Mouse (Mus musculus): Measurements from ENCODE around the gene Ttll9. TPM values are rescaled to one million over a fixed set of nuclear protein-coding genes. Genes with fewer than 3 reads are reported as not detected.

Gene Ttll9
- polyA plus RNA-seq (2015; fragmentation: Nextera tagmentation; extraction: Ambion mirVana): 4.3 and 4.9 TPM in 2 replicates

DNA sequence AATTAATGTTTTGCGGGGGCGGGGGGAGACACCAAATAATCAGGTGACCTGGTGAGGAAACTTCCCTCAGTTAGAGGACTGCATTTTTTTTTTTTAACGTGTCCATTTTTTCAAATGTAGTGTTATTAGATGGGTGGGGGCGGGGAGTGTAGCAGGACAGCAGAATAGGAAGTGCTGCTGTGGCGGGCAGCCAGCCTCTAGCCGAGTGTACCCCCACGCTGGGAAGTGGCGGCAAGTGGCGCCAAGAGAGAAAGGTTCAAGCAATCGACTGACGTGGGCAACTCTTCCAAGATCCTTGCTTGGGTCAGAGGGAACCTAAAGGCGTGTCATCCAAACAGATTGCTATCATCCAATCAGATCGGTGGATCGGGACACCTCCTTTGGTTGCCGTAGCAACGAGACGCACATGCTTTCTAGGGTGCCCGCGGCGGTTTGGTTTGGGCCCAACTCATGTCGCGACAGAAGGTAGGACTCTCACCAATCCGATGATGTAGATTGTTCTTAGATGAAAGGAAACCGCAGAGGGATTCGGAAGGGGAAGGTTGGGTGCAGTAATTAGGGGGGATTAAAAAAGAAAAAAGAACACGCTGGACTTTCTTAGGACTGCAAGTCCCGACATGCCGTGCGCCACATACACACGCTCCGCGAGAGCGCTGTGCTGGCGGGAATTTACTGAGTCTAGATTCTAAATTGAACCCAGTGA, at the start of gene Ttll9:
Gene Ttll9, plus strand, starts transcription at position 395 of the 703 bp plus-strand sequence.
- no peak within 1 kb of the TSS for H3K27ac ChIP-seq (replicated peaks)
- 2% methylated on average over 34 of the region's 34 CpGs for WGBS
- peak; percentile 95 for ATAC-seq (ENCODE audit: low read depth)
- peak within 1 kb of the TSS; percentile 66 for H3K9ac ChIP-seq
- H3K4me3 ChIP-seq: peak within 1 kb of the TSS; percentile 47
- H3K36me3 ChIP-seq: no peaks in the 10 kb centered on the region
- H3K4me2 ChIP-seq: peak within 1 kb of the TSS; percentile 62
- no peaks in the 10 kb centered on the region; the same call in 1 of the 2 replicates for H3K4me1 ChIP-seq (replicated peaks)
- peaks cover 5% of the 10 kb centered on the region; the same call in 1 of the 2 replicates for H3K27me3 ChIP-seq
- H3K9me3 ChIP-seq: no peaks in the 10 kb centered on the region

DNA sequence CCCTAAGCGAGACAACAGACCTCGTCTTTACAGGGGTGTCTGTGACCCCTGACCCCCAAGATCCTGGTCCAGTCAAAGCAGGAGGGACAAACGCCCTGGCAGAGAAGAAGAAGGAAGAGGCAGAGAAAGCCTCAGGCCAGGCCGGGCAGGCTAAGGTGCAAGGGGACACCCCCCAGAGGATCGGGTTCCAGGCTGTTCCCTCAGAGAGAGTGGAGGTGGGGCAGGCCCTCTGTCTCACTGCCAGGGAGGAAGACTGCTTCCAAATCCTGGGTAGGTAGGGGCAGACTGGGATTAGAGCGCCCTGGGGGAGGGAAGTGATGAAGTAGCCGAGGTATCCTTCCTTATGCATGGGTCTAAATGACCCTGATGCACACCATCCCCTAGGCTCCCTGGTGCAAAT, 48.8 kb upstream of the Ttll9 start:
- H3K4me2 ChIP-seq: no peak overlapping the region
- H3K27me3 ChIP-seq: peaks cover 53% of the 10 kb centered on the region
- no peak for ATAC-seq (ENCODE audit: low read depth)
- 44% methylated on average over 7 of the region's 7 CpGs for WGBS
- no peaks in the 10 kb centered on the region for H3K36me3 ChIP-seq
- H3K4me3 ChIP-seq: no peak overlapping the region
- no peak overlapping the region for H3K9ac ChIP-seq
- H3K27ac ChIP-seq (replicated peaks): no peak overlapping the region
- peaks cover 13% of the 10 kb centered on the region for H3K4me1 ChIP-seq (replicated peaks)
- no peaks in the 10 kb centered on the region for H3K9me3 ChIP-seq

DNA sequence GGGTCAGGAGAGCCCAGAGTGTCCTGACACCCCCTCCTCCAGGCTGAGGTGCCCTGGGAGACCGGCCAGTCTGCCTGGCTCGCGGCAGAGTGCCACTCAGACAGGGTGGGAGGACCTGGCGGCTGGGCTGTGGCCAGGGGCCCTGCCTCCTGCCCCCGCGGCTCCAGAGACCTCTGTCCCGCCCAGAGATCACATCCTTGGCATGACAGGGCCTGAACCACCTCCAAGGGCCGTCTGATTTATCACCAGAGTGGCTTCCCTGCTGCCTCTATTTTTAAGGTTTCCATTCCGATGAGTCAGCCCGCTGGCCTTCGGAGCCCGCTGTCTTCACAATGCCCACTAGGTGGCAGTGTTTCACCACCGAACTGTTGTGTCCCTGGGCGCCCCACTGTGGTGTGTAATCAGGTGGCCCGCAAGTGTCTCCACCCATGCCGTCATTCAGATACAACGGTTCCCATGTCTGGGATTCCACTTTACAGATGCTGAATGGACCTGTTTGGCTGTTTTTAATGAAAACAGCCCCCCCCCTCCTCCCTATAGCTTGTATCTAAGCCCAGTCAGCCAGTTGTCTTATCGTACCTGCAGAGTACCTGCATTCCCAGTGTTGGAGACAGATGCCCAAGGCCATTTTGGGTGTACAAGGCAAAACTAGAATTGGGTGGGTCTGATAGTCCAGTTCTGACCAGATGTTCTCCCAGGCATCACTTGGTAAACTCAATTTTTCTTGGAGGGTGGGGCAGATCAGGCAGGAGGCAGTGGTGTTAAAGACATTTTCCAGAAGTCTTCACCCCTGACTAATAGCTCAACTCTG, 47.8 kb upstream of the Ttll9 start:
- peak overlapping the region; percentile 24 for H3K4me3 ChIP-seq
- H3K4me1 ChIP-seq (replicated peaks): peaks cover 13% of the 10 kb centered on the region
- peak; percentile 75 for ATAC-seq (ENCODE audit: low read depth)
- H3K36me3 ChIP-seq: no peaks in the 10 kb centered on the region
- peaks cover 53% of the 10 kb centered on the region for H3K27me3 ChIP-seq
- H3K9me3 ChIP-seq: no peaks in the 10 kb centered on the region
- peak overlapping the region; percentile 49 for H3K4me2 ChIP-seq
- no peak overlapping the region for H3K27ac ChIP-seq (replicated peaks)
- peak overlapping the region; percentile 57 for H3K9ac ChIP-seq
- 4% methylated on average over 18 of the region's 18 CpGs for WGBS

DNA sequence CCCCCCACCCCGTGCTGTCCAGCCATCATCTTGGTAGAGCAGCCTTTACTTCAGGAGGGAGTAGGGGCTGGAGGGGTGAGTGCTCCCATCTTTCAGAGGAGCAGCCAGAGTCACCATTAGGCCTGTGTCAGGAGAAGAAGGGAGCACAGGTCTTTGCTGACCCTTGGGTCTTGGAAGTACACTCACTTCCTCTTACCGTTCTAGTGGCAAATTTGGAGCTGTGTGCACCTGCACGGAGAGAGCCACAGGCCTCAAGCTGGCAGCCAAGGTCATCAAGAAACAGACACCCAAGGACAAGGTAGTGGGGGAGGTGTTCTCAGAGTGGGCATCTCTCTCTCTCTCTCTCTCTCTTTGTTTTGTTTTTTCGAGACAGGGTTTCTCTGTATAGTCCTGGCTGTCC, 46.8 kb upstream of the Ttll9 start:
- WGBS: 73% methylated on average over 4 of the region's 4 CpGs
- ATAC-seq (ENCODE audit: low read depth): no peak
- H3K4me2 ChIP-seq: no peak overlapping the region
- peaks cover 13% of the 10 kb centered on the region for H3K4me1 ChIP-seq (replicated peaks)
- H3K9me3 ChIP-seq: no peaks in the 10 kb centered on the region
- no peak overlapping the region for H3K9ac ChIP-seq
- peaks cover 45% of the 10 kb centered on the region for H3K27me3 ChIP-seq
- H3K36me3 ChIP-seq: no peaks in the 10 kb centered on the region
- no peak overlapping the region for H3K4me3 ChIP-seq
- H3K27ac ChIP-seq (replicated peaks): no peak overlapping the region

DNA sequence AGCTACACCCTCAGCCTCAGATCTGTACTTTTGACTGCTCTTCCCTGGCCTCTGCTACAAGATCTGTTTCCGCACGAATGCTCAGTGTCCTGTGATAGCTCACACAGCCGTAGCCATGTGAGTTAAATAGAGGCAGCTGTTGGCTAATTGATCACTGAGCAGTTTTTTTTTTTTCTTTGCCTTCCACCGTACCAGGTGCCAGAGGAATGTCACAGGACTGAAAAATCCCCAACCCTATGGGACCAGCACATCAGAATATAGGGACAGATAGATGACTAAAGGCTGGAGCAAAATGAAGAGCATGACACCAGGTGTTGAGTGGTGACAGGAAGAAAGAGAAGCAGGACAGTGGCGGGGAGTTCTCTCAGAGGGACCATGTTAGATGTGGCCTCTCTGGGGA, 46.2 kb upstream of the Ttll9 start:
- H3K9ac ChIP-seq: no peak overlapping the region
- H3K4me2 ChIP-seq: no peak overlapping the region
- H3K9me3 ChIP-seq: no peaks in the 10 kb centered on the region
- no peak overlapping the region for H3K27ac ChIP-seq (replicated peaks)
- H3K4me3 ChIP-seq: no peak overlapping the region
- H3K27me3 ChIP-seq: peaks cover 39% of the 10 kb centered on the region
- ATAC-seq (ENCODE audit: low read depth): no peak
- no peaks in the 10 kb centered on the region for H3K36me3 ChIP-seq
- peaks cover 13% of the 10 kb centered on the region for H3K4me1 ChIP-seq (replicated peaks)
- WGBS: 60% methylated on average over 5 of the region's 5 CpGs

DNA sequence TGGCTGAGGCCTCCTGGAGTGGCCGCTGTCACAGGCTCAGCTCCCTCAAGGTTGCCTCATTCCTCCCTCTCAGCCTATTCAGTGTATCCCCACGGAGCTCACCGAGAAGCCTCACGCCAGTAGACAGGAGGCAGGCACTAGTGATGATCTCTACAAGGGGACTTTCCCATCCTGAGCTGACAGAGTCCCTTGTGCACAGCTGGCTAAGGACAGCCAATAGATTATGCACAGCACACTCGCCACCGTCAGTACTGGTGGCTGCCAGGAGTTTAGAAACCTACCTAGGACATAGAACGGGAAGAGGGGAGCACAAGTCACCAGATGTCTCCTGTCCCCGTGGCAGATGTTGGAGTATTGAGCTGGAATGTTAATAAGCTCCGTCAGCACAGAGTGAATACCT, 44.6 kb upstream of the Ttll9 start:
- H3K27ac ChIP-seq (replicated peaks): no peak overlapping the region
- H3K9me3 ChIP-seq: no peaks in the 10 kb centered on the region
- 63% methylated on average over 9 of the region's 9 CpGs for WGBS
- H3K27me3 ChIP-seq: peaks cover 23% of the 10 kb centered on the region
- no peaks in the 10 kb centered on the region for H3K36me3 ChIP-seq
- H3K4me1 ChIP-seq (replicated peaks): peaks cover 17% of the 10 kb centered on the region
- no peak overlapping the region for H3K4me2 ChIP-seq
- ATAC-seq (ENCODE audit: low read depth): no peak
- H3K4me3 ChIP-seq: no peak overlapping the region
- H3K9ac ChIP-seq: no peak overlapping the region

DNA sequence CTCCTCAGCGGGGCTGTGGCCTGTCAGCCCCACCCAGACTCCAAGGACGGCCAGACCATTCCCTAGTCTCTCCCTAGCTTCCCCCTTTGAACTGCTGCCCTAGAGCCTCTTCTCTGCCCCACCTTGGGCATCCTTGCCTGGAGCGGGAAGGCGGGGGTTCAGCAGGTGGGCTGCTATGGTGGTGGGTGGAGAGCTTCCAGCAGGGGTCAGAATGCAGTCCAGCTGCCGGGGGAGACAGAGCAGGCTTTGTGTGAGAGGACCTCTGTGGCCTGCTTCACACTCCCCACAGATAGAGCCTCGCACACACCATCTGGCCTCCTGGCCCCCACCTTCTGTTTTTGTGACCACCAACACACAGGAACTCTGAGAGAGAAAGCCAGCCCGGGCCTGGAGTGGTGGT, 39.9 kb upstream of the Ttll9 start:
- peaks cover 15% of the 10 kb centered on the region for H3K4me1 ChIP-seq (replicated peaks)
- no peak overlapping the region for H3K27ac ChIP-seq (replicated peaks)
- peaks cover 4% of the 10 kb centered on the region; the same call in 1 of the 2 replicates for H3K27me3 ChIP-seq
- H3K9me3 ChIP-seq: no peaks in the 10 kb centered on the region
- no peak overlapping the region for H3K4me3 ChIP-seq
- H3K9ac ChIP-seq: no peak overlapping the region
- H3K36me3 ChIP-seq: no peaks in the 10 kb centered on the region
- no peak for ATAC-seq (ENCODE audit: low read depth)
- 30% methylated on average over 7 of the region's 7 CpGs for WGBS
- H3K4me2 ChIP-seq: no peak overlapping the region

DNA sequence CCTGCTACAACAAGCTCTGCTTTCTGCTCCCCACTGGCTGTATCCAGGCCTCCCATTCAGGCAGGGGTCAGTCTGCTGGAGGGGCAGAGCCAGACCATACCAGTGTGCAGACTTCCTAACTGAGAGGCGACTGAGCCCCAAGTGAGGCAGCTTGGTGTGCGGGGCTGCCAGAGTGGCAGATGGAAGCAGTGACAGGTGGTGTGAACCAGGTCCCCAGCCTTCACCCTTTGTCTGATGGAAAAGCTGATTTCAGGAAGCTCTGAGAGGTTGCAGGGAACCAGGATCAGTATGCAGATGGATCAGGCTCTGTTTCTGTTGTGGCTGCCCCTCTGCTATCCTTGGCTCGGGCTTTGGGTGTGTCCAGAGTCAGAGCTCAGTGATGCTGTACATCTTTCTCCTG, 38.7 kb upstream of the Ttll9 start:
- Histone ChIP-seq H3K9ac (no peak overlapping the region), H3K27me3 (no peaks in the 10 kb centered on the region), H3K4me3 (no peak overlapping the region), H3K36me3 (no peaks in the 10 kb centered on the region), H3K9me3 (no peaks in the 10 kb centered on the region), H3K27ac (replicated peaks) (no peak overlapping the region), H3K4me1 (replicated peaks) (peaks cover 11% of the 10 kb centered on the region), H3K4me2 (no peak overlapping the region)
- ATAC-seq (ENCODE audit: low read depth): no peak
- WGBS: 82% methylated on average over 3 of the region's 3 CpGs

DNA sequence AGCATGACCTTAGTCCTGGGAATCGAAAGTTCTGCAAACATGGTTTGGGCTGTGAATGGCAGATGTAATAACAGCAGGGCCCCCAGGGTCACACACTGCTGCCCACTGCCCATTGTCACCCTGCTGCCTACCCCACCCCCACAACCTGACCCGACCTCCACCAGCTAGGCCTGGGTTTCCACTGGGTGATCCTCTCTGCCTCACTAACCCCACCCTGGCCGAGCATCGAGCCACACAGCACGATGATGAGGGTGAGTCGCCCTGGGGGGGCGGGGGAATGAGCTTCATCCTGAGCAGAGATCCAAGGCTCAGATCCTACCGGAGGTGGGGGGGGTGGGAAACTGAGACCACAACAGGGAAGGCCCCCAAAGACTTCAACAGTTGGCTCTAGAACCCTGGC, 38.2 kb upstream of the Ttll9 start:
- Histone ChIP-seq H3K4me3 (no peak overlapping the region), H3K27me3 (no peaks in the 10 kb centered on the region), H3K9me3 (no peaks in the 10 kb centered on the region), H3K4me2 (no peak overlapping the region), H3K9ac (no peak overlapping the region), H3K36me3 (no peaks in the 10 kb centered on the region), H3K4me1 (replicated peaks) (peaks cover 11% of the 10 kb centered on the region), H3K27ac (replicated peaks) (no peak overlapping the region)
- WGBS: 62% methylated on average over 8 of the region's 8 CpGs
- ATAC-seq (ENCODE audit: low read depth): no peak

DNA sequence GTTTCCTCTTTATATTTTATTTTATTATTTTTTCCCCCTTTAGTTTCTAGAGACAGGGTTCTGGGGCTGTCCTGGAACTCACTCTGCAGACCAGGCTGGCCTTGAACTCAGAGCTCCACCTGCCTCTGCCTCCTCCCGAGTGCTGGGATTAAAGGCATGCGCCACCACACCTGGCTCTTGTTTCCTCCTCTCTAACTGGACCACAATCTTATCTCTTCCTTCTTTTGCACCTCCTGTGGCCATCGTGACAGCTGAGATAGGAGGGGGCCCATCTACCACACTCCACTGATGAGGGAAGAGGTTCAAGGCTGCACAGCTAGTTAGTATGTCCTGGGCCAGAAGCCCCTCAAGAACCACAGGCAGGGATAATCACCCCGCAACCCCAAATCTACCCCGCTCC, 37.7 kb upstream of the Ttll9 start:
- Histone ChIP-seq H3K9me3 (no peaks in the 10 kb centered on the region), H3K27ac (replicated peaks) (no peak overlapping the region), H3K4me2 (no peak overlapping the region), H3K4me1 (replicated peaks) (peaks cover 11% of the 10 kb centered on the region), H3K27me3 (no peaks in the 10 kb centered on the region), H3K36me3 (no peaks in the 10 kb centered on the region), H3K4me3 (no peak overlapping the region), H3K9ac (no peak overlapping the region)
- 90% methylated on average over 5 of the region's 5 CpGs for WGBS
- no peak for ATAC-seq (ENCODE audit: low read depth)

DNA sequence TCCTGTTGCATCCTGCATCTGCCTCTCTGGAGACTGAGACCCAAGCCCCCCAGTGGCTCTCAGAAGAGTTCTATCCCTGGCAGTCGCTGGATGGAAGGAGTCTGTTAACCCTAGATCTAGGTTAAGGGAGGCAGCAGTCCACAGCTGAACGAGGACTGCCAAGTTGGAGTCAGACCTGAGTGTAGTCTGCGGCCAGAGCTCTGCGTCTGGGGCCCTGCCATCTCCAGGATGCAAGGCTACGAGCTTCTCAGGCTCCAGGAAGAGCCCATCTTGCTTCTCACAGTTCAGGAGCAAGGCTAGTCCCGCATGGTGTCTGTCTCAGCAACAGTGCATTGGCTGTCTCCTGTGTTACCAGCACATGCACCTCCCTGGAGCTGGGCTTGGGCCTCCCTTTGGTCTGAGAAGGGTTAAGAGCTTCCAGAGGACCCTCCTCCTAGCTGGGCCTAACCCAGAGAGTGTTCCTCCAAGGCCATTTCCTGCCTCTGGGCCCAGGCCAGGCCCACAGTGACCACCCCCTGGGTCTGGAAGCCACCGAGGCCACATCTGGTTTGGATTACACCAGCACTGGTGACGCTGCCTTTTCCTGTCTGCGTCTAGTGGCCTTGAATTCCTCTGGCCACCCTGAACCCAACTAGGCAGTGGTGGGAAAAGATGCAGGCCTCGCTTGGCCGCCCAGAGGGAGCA, 37.0 kb upstream of the Ttll9 start:
- H3K27ac ChIP-seq (replicated peaks): peak overlapping the region; percentile 20; the same call in 1 of the 2 replicates
- H3K4me3 ChIP-seq: no peak overlapping the region
- no peaks in the 10 kb centered on the region for H3K27me3 ChIP-seq
- WGBS: 71% methylated on average over 11 of the region's 11 CpGs
- no peak for ATAC-seq (ENCODE audit: low read depth)
- H3K4me2 ChIP-seq: no peak overlapping the region
- H3K9ac ChIP-seq: no peak overlapping the region
- H3K9me3 ChIP-seq: no peaks in the 10 kb centered on the region
- H3K4me1 ChIP-seq (replicated peaks): peaks cover 17% of the 10 kb centered on the region
- no peaks in the 10 kb centered on the region for H3K36me3 ChIP-seq

DNA sequence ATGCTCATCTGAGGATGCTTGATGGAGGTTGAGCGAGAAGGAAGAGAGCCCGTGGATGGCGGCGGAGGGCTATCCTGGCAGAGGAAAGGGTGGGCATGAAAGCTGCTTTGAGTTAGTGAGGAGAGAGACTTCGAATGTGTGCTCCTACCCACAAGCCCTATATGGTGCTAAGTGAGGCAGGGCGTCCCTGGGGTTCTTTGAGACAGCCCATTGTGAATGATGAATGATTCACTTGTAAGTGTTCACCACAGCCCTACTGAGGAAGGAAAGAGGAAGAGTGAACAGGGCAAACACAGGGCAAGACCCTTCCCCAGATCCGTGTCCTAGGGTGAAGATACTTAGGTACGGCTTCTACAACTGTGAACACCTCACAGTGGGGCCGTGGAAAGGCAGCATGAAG, 35.4 kb upstream of the Ttll9 start:
- Histone ChIP-seq H3K9ac (no peak overlapping the region), H3K27ac (replicated peaks) (no peak overlapping the region), H3K4me1 (replicated peaks) (peaks cover 19% of the 10 kb centered on the region), H3K27me3 (no peaks in the 10 kb centered on the region), H3K4me2 (no peak overlapping the region), H3K4me3 (no peak overlapping the region), H3K9me3 (no peaks in the 10 kb centered on the region), H3K36me3 (no peaks in the 10 kb centered on the region)
- 72% methylated on average over 9 of the region's 9 CpGs for WGBS
- no peak for ATAC-seq (ENCODE audit: low read depth)

All from neural tube, embryonic 13.5 days (tissue).